Mouse (Mus musculus) T-cell, adult 2 months (primary cell): ENCODE results near the gene Dmd.

ENCODE experiments used
- DNase-seq: peaks from one replicate; pipeline ENCODE4 v3.0.0; 2022; ENCODE audit warnings: low spot score

Dmd gene

GRCm38 (mm10) chrX:84364981-84365380, 1416.3 kb downstream of the Dmd start:
- no peak for DNase-seq

DNA sequence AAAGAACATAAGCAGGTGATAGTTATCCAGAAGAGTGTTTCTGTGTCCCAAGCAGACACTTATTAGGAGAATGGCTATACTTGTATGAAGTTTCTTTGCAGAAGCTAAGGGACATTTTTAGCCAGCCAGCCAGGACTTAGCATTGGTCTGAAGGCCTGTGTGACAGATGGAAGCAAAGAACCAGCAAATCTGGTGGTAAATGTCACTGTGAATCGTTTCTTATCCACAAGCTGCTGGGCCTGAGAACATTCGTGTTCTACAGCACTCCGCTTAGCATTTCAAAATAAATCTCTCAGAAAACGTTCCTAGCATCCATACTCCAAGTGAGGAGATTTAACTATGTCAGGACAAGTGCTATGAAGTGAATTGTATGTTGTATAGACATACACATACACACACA, 1486.9 kb downstream of the Dmd start:
- DNase-seq, result no peak

- DNase-seq, result no peak
Observed at GRCm38 (mm10) chrX:84436556-84436955, 1487.9 kb downstream of the Dmd start.

DNA sequence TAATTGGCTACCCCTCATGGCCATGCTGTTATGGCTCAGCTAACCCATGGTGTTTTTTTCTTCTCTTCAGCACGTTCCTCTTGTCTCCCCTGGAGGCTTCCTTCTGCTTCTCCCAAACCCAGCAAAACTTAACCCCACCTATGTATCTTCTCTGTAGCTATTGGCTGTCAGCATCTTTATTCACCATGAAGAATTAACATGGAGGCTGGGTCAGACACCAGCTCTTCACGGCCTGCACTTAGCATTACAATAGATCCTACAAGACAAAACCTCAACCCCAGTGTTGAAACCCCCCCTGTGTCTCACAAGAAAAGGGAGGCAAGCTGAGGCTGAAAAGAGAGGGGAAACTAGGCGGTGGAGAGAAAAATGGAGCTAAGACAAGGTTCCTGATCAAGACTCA, 1494.3 kb downstream of the Dmd start:
- DNase-seq, result no peak

GRCm38 (mm10) chrX:84443985-84444384, 1495.3 kb downstream of the Dmd start:
- no peak for DNase-seq

DNA sequence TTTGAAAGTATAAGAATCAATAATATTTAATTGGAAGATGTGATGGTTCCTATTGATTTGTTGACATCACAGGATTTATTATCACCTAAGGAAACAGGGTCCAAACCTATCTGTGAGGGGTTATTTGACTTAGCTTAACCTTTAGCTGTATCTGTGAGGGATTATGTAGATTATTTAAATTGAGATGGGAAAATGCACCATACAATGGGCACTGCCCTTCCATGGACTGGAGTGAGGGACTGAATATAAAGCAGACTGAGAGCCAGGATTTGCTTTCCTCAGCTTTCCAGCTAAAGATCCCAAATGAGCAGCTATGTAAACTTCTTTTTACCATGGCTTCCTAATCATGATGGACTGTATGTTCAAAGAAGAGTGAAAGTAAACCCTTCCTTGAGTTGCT, 1496.0 kb downstream of the Dmd start:
- no peak for DNase-seq

GRCm38 (mm10) chrX:84454473-84454872, 1505.8 kb downstream of the Dmd start:
- no peak for DNase-seq

GRCm38 (mm10) chrX:84514650-84515366, 1566.1 kb downstream of the Dmd start:
- DNase-seq, result no peak

- DNase-seq, result no peak
Observed at GRCm38 (mm10) chrX:84551995-84552394, 1603.3 kb downstream of the Dmd start.

- DNase-seq, result no peak
Observed at GRCm38 (mm10) chrX:84553441-84553840, 1604.8 kb downstream of the Dmd start.

GRCm38 (mm10) chrX:84598476-84598875, 1649.8 kb downstream of the Dmd start:
- no peak for DNase-seq

GRCm38 (mm10) chrX:84640446-84640845, 1691.8 kb downstream of the Dmd start:
- DNase-seq, result no peak

DNA sequence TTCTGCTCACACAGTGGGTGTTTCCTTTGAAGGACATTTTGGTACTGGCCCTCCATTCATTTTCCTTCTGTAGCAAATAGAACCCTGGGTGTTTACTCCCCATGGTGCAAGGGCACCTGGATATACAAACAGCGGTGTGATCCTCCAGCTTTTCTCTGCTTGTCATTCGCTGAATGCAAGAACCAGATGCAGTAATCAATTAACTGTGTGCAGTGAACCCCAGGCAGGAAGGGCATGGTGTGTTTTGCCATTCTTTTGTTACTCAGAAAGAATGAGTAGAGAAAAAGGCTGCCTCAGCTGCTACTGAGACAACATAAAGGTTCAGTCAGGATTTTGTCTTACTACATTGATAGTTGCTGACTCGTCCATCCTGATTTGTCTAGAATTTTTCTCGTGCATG, 1799.0 kb downstream of the Dmd start:
- no peak for DNase-seq

DNA sequence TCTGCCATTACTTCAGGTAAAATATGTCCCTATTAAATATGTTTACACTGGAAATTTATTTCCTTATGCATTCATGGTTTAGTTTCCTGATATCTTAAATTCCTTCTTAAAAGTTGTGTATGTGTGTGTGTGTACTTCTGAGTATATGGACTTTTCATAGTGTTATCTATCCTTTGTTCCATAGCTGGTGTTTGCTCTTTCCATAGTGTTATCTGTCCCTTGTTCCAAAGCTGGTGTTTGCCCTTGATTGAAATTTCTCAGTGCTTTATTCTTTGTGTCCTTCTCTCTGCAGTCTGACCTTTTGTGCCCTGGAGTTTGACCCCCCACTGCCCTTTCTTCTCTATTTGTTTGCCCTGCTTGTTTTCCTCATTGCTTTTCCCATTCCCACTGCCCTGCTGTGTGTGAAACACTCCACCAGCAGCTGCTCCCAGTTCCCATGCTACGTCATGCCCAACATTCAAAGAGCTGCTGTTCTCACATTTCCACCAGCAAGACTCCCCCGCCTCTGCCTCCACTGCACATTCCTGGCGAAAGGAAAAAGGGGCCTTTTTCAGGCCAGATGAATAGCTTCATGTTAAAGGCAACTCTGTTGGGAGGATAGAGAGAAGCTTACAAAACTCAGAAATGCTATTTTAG, 1911.5 kb downstream of the Dmd start:
- no peak for DNase-seq

DNA sequence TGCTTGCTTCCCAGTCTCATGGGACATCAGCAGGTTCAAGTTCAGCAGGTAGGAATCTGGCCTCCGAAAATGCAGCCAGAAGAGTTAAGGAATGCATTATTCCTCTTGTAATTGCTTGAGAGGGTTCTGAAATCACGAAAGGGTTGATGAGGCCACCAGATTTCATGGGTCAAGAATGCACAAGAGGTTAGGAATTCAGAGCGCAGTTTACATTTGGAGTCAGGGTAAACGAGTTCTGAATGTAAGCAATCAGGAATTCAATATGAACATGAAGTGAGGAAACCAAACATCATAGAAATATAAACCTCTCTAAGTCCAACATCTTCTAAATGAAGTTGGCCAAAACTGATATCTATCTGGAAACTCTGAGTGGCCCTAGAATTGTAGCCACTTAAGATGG, 1924.4 kb downstream of the Dmd start:
- DNase-seq, result no peak

- DNase-seq, result no peak
Observed at GRCm38 (mm10) chrX:84878125-84878524, 1929.5 kb downstream of the Dmd start.

- DNase-seq, result no peak
Observed at GRCm38 (mm10) chrX:84932715-84933473, 1984.2 kb downstream of the Dmd start.

- DNase-seq, result no peak
Observed at GRCm38 (mm10) chrX:84960557-84960956, 2011.9 kb downstream of the Dmd start.

GRCm38 (mm10) chrX:84960972-84961371, 2012.3 kb downstream of the Dmd start:
- DNase-seq, result no peak

GRCm38 (mm10) chrX:85008304-85008703, 2059.6 kb downstream of the Dmd start:
- no peak for DNase-seq

DNA sequence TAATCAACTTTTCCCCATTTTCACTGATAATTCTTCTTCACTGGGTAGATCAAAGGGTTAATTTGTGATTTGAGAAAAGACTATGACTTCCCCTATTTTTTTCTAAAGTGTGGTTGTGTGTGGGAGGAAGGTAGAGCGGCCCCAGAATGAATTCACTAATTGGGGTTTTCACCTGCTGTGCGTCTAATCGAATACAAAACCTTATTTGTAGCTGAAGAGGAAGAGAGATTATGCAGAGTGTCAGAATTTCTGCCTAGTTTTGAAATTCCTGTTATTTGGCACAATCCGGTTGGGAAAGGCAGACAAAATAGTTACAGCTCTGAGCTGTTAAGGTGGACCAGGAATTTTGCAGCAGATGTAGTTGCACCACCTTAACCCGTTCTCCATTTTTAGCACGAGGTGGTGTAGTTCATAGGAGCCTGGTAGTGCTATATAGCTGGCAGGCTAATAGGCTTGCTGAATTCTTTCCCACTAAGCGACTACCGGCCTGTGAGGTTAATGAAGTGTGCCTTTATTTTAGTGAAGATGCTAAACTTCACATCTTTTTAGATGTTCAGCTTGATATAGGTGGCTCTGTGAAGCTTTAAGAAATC, 2092.9 kb downstream of the Dmd start:
- no peak for DNase-seq

DNA sequence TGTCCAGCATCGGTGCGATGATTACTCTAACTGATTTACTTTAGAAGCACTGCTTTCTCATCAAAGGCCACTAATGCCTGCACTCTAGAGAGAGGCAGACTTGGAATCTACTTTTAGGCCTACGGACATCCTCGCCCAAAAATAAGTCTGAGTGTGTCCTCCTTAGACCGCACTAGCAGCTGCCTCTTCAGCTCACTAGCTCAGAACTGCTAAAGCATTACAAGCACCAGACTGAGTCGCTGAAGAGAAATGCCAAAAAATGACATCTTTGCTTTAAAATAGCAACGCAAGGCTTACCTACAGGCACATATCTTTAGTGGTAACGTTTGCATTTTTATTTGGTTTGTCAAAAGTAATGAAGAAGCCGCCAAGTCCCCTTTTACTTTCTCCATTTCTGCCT, 2098.0 kb downstream of the Dmd start:
- no peak for DNase-seq
